Mouse (Mus musculus) cortical plate, adult 2 months (tissue): ENCODE data around the gene Ptges3l. TPM values are rescaled to one million over a fixed set of nuclear protein-coding genes. Genes with fewer than 3 reads are reported as not detected.
"Not testable (repeated sequence)": the region's sequence is repeated elsewhere in the genome, so short reads cannot be mapped to it uniquely, and the experiment has no call there.

Experiments used
- H3K27ac ChIP-seq: fragments of 200-500 bp; 2 replicates; pipeline ENCODE4 v1.5.1; 2012; ENCODE audit warnings: low read length, control low read depth, inconsistent platforms; ENCODE audit not compliant: insufficient read depth
- H3K4me1 ChIP-seq: fragments of 200-500 bp; 2 replicates; pipeline ENCODE4 v1.6.1; 2011; ENCODE audit warnings: low read length; ENCODE audit not compliant: control insufficient read depth, insufficient read depth
- H3K4me3 ChIP-seq: fragments of 200-500 bp; 2 replicates; pipeline ENCODE4 v1.5.1; 2011; ENCODE audit warnings: mild to moderate bottlenecking, low read length, control low read depth; ENCODE audit not compliant: insufficient read depth
- CTCF ChIP-seq: fragments of 200-500 bp; IDR thresholded peaks from 2 replicates; pipeline ENCODE4 v1.5.1; 2011; ENCODE audit warnings: mild to moderate bottlenecking, control low read depth, low read length; ENCODE audit not compliant: insufficient read depth; ENCODE audit errors: extremely low read depth
- POLR2A ChIP-seq: fragments of 200-500 bp; IDR thresholded peaks from 2 replicates; pipeline ENCODE4 v1.6.1; 2011; ENCODE audit warnings: mild to moderate bottlenecking, low read length, control low read depth; ENCODE audit not compliant: insufficient read depth; ENCODE audit errors: extremely low read depth
- polyA plus RNA-seq: library from polyadenylated mRNA; depleted of rRNA; stranded (reverse); fragments of >200 nt; gene quantifications from 2 replicates; pipeline ENCODE4 v1.2.3, GENCODE M21; 2012; rRNA removed

Ptges3l gene
- polyA plus RNA-seq, 1 experiment: 7.5 TPM

- H3K27ac ChIP-seq: no peak overlapping the region
- H3K4me1 ChIP-seq: no peaks in the 10 kb centered on the region
- no peak overlapping the region for H3K4me3 ChIP-seq
- TF ChIP-seq CTCF (no peak), POLR2A (no peak)
Observed at GRCm38 (mm10) chr11:101378926-101379325, 46.2 kb downstream of the Ptges3l start.

- H3K4me3 ChIP-seq, H3K4me1 ChIP-seq, H3K27ac ChIP-seq: not testable (repeated sequence)
Observed at GRCm38 (mm10) chr11:101378196-101378595, 46.9 kb downstream of the Ptges3l start.

- H3K27ac ChIP-seq: no peak overlapping the region
- H3K4me1 ChIP-seq: no peaks in the 10 kb centered on the region
- no peak overlapping the region for H3K4me3 ChIP-seq
- TF ChIP-seq CTCF (no peak), POLR2A (no peak)
Observed at GRCm38 (mm10) chr11:101374421-101374938, 50.7 kb downstream of the Ptges3l start.

- H3K4me1 ChIP-seq: no peaks in the 10 kb centered on the region
- TF ChIP-seq POLR2A: no peak
- no peak for TF ChIP-seq CTCF
- H3K4me3 ChIP-seq: no peak overlapping the region
- H3K27ac ChIP-seq: no peak overlapping the region
Observed at GRCm38 (mm10) chr11:101370141-101370540, 55.0 kb downstream of the Ptges3l start.

Other genes starting within 250 kb of the Ptges3l start
- gene Ccr10, start 249.9 kb downstream of the Ptges3l start, polyA plus RNA-seq: 0.23 and 0.36 TPM in 2 replicates
- 51.9 and 53.2 TPM in 2 replicates for gene Ezh1, start 198.9 kb downstream of the Ptges3l start, polyA plus RNA-seq
- gene Ramp2, start 179.3 kb downstream of the Ptges3l start, polyA plus RNA-seq: 65.8 and 69.6 TPM in 2 replicates
- 55.6 and 58.8 TPM in 2 replicates for gene Vps25, start 171.6 kb downstream of the Ptges3l start, polyA plus RNA-seq
- 2.5 and 3.3 TPM in 2 replicates for gene Wnk4, start 164.8 kb downstream of the Ptges3l start, polyA plus RNA-seq
- gene Cntd1, start 146.3 kb downstream of the Ptges3l start, polyA plus RNA-seq: 0.56 and 0.70 TPM in 2 replicates
- gene Coa3, start 146.2 kb downstream of the Ptges3l start, polyA plus RNA-seq: 150 and 156 TPM in 2 replicates
- 169 and 181 TPM in 2 replicates for gene Becn1, start 123.0 kb downstream of the Ptges3l start, polyA plus RNA-seq
- gene Psme3, start 109.1 kb downstream of the Ptges3l start, polyA plus RNA-seq: 99.9 and 107 TPM in 2 replicates
- 3.7 and 4.0 TPM in 2 replicates for gene Aoc2, start 100.3 kb downstream of the Ptges3l start, polyA plus RNA-seq
- 0.64 and 0.94 TPM in 2 replicates for gene Aoc3, start 94.7 kb downstream of the Ptges3l start, polyA plus RNA-seq
- 0.06 TPM in 1 of 2 replicates, not detected in the other for gene G6pc, start 57.8 kb downstream of the Ptges3l start, polyA plus RNA-seq
- gene Aarsd1, start 7.7 kb downstream of the Ptges3l start, polyA plus RNA-seq: 51.3 and 52.7 TPM in 2 replicates
- gene Gm27029, start 537 bp downstream of the Ptges3l start, polyA plus RNA-seq: 4.4 and 4.7 TPM in 2 replicates
- gene Rundc1, start 248 bp downstream of the Ptges3l start, polyA plus RNA-seq: 35.2 and 38.8 TPM in 2 replicates
- gene Rpl27, start 17.0 kb upstream of the Ptges3l start, polyA plus RNA-seq: 397 and 424 TPM in 2 replicates
- gene Ifi35, start 23.1 kb upstream of the Ptges3l start, polyA plus RNA-seq: 6.8 and 7.3 TPM in 2 replicates
- 162 and 179 TPM in 2 replicates for gene Rnd2, start 39.7 kb upstream of the Ptges3l start, polyA plus RNA-seq
- 27.6 and 33.5 TPM in 2 replicates for gene Vat1, start 40.9 kb upstream of the Ptges3l start, polyA plus RNA-seq
- gene Brca1, start 126.6 kb upstream of the Ptges3l start, polyA plus RNA-seq: 0.57 and 0.65 TPM in 2 replicates
- 104 and 115 TPM in 2 replicates for gene Nbr1, start 126.8 kb upstream of the Ptges3l start, polyA plus RNA-seq
- gene Tmem106a, start 156.9 kb upstream of the Ptges3l start, polyA plus RNA-seq: 1.7 and 2.2 TPM in 2 replicates
- gene Gm11634, start 173.9 kb upstream of the Ptges3l start, polyA plus RNA-seq: not detected in 2 replicates
- gene Rdm1, start 201.9 kb upstream of the Ptges3l start, polyA plus RNA-seq: 13.0 and 14.2 TPM in 2 replicates
- 28.9 and 41.9 TPM in 2 replicates for gene Arl4d, start 240.2 kb upstream of the Ptges3l start, polyA plus RNA-seq